Mouse (Mus musculus) heart, postnatal 10 days (tissue): ENCODE measurements at regions not wholly inside any gene's neighbourhood (a gene's known extent, or its start where the extent isn't known, plus 50 kb on each side); places are given as distances from the start of the nearest gene placed in this dataset.

Source experiments
- DNase-seq, 2 experiments: peaks; one replicate each; pipeline ENCODE4 v3.0.0; 2021
- intact Hi-C: fragments of 180-260 bp; cut with DNase I; formaldehyde crosslinking; loops from one replicate; pipeline ENCODE4 v1.15.1; 2025

GRCm38 (mm10) chr1:56453756-56454155 is 183.5 kb downstream of the Hsfy2 start:
- intact Hi-C loops = no loop called here

GRCm38 (mm10) chr1:56442835-56443234 is 194.4 kb downstream of the Hsfy2 start:
- no peak for DNase-seq
- intact Hi-C loops = no loop called here

More at GRCm38 (mm10) chr1:56453756-56454155, 183.5 kb downstream of the Hsfy2 start:
- DNase-seq = no peak

- intact Hi-C loops = no loop called here
- no peak for DNase-seq
Observed at GRCm38 (mm10) chr1:56406786-56407185, 230.4 kb downstream of the Hsfy2 start.

GRCm38 (mm10) chr1:56403351-56403750 is 233.9 kb downstream of the Hsfy2 start:
- intact Hi-C loops = no loop called here

GRCm38 (mm10) chr1:56395832-56396231 is 241.4 kb downstream of the Hsfy2 start:
- intact Hi-C loops = no loop called here
- DNase-seq = no peak

More at GRCm38 (mm10) chr1:56403351-56403750, 233.9 kb downstream of the Hsfy2 start:
- DNase-seq = no peak

GRCm38 (mm10) chr1:56387086-56387485 is 250.1 kb downstream of the Hsfy2 start:
- intact Hi-C loops = no loop called here
- no peak for DNase-seq

- intact Hi-C loops = no loop called here
- no peak for DNase-seq
Observed at GRCm38 (mm10) chr1:56366319-56366718, 270.9 kb downstream of the Hsfy2 start.

GRCm38 (mm10) chr1:56360857-56361256 is 276.4 kb downstream of the Hsfy2 start:
- DNase-seq = no peak
- intact Hi-C loops = no loop called here

GRCm38 (mm10) chr1:56346638-56347037 is 290.6 kb downstream of the Hsfy2 start:
- DNase-seq = no peak
- intact Hi-C loops = no loop called here

GRCm38 (mm10) chr1:56344952-56345351 is 292.3 kb downstream of the Hsfy2 start:
- no peak for DNase-seq
- intact Hi-C loops = no loop called here

- DNase-seq = no peak
- intact Hi-C loops = no loop called here
Observed at GRCm38 (mm10) chr1:56327381-56327780, 309.9 kb downstream of the Hsfy2 start.

- intact Hi-C loops = no loop called here
Observed at GRCm38 (mm10) chr1:56308586-56308985, 328.6 kb downstream of the Hsfy2 start.

GRCm38 (mm10) chr1:56294391-56294790 is 342.8 kb downstream of the Hsfy2 start:
- DNase-seq = no peak
- intact Hi-C loops = no loop called here

More at GRCm38 (mm10) chr1:56308586-56308985, 328.6 kb downstream of the Hsfy2 start:
- no peak for DNase-seq

GRCm38 (mm10) chr1:56289748-56290147 is 347.5 kb downstream of the Hsfy2 start:
- peak; percentile 40 to 48 for DNase-seq
- intact Hi-C loops = no loop called here

GRCm38 (mm10) chr1:56286386-56287045 is 350.7 kb downstream of the Hsfy2 start:
- intact Hi-C loops = no loop called here

GRCm38 (mm10) chr1:56261708-56262107 is 375.5 kb downstream of the Hsfy2 start:
- intact Hi-C loops = no loop called here

More at GRCm38 (mm10) chr1:56286386-56287045, 350.7 kb downstream of the Hsfy2 start:
- no peak for DNase-seq

GRCm38 (mm10) chr1:56260759-56261158 is 376.5 kb downstream of the Hsfy2 start:
- intact Hi-C loops = no loop called here

More at GRCm38 (mm10) chr1:56261708-56262107, 375.5 kb downstream of the Hsfy2 start:
- DNase-seq = no peak

GRCm38 (mm10) chr1:56256839-56257490 is 380.3 kb downstream of the Hsfy2 start:
- DNase-seq = no peak
- intact Hi-C loops = no loop called here

More at GRCm38 (mm10) chr1:56260759-56261158, 376.5 kb downstream of the Hsfy2 start:
- DNase-seq = no peak

- intact Hi-C loops = no loop called here
- no peak for DNase-seq
Observed at GRCm38 (mm10) chr1:56239686-56240085, 397.5 kb downstream of the Hsfy2 start.

GRCm38 (mm10) chr1:56226314-56227008 is 410.8 kb downstream of the Hsfy2 start:
- no peak for DNase-seq
- intact Hi-C loops = no loop called here

- no peak for DNase-seq
- intact Hi-C loops = no loop called here
Observed at GRCm38 (mm10) chr1:56219700-56220099, 417.5 kb downstream of the Hsfy2 start.
